Mouse (Mus musculus): ENCODE data around the gene Tfap2a.

DNA sequence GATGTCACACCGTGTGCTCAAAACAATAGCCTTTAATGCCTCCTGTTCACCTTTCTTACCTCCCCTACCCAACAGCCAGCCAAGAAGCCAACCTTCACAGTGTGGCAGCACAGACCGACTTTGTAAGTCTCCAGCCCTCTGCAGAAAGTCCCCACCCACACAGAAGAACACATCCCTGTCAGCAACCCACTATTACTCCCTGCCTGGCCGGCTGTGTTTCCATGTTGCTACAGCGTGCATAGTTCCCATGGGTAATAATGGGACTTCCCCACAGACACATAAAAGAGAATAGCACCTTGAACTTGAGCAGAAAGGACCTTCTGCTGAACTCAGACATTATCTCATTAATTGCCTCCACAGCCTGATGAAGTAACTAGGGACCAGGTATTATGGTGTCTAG is 61.4 kb downstream of the Tfap2a start:
- TF ChIP-seq POLR2A (IDR thresholded peaks at IDR 0.05; ENCODE audit: insufficient read depth, low read depth, low read length) = no peak
- no peak for TF ChIP-seq CTCF (IDR thresholded peaks at IDR 0.05; ENCODE audit: insufficient read depth, low read depth, low read length)
